Mouse (Mus musculus) stomach, postnatal 0 days (tissue): ENCODE measurements around the gene Prim2.

Experiments
- CTCF ChIP-seq: IDR thresholded peaks from 2 replicates; pipeline ENCODE4 v1.5.1; 2016; ENCODE audit warnings: antibody characterized with exemption, low read depth, mild to moderate bottlenecking, moderate library complexity
- EP300 ChIP-seq: optimal IDR thresholded peaks from 2 replicates; pipeline ENCODE3; 2016; ENCODE audit warnings: antibody characterized with exemption

DNA sequence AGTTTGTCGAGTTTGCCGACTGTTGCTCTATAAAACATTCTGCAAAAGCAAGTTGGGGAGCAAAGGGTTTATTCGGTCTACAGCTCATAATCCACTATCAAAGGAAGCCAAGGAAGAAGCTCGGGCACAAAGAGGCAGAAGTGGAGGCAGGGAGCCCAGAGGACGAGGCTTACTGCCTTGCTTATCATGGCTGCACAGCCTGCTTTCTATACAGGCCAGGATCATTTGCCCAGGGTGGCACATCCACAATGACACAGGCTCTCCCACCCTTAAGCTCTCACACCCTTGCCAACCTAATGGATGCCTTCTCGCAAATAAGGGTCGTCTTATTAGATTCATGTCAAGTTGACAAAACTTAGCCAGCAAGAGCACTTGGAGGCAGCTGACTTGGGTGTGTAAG is 30.4 kb downstream of the Prim2 start:
- TF ChIP-seq EP300 (no peak), CTCF (no peak)
